Mouse (Mus musculus): ENCODE data around the gene Aarsd1. TPM values are rescaled to one million over a fixed set of nuclear protein-coding genes. Genes with fewer than 3 reads are reported as not detected.

The Aarsd1 gene
- polyA plus RNA-seq, 1 experiment from 2014 or later: 83.3 TPM

- no peak overlapping the region for H3K9ac ChIP-seq
- H3K9me3 ChIP-seq: no peaks in the 10 kb centered on the region
- ATAC-seq (ENCODE audit: borderline replicate concordance, extremely low read depth, low FRiP score, low TSS enrichment): no peak
- no peak overlapping the region for H3K27ac ChIP-seq
- no peaks in the 10 kb centered on the region for H3K36me3 ChIP-seq
- no peak overlapping the region for H3K4me3 ChIP-seq
- no peaks in the 10 kb centered on the region for H3K27me3 ChIP-seq
- WGBS: 29% methylated on average over 5 of the region's 5 CpGs
- H3K4me1 ChIP-seq: no peaks in the 10 kb centered on the region; the same call in 1 of the 2 replicates
- H3K4me2 ChIP-seq: no peak overlapping the region
Measured at GRCm38 (mm10) chr11:101364531-101364931, 52.9 kb downstream of the Aarsd1 start.

GRCm38 (mm10) chr11:101360651-101361113 lies 56.7 kb downstream of the Aarsd1 start:
- WGBS: 19% methylated on average over 3 of the region's 3 CpGs

GRCm38 (mm10) chr11:101359776-101360175 lies 57.6 kb downstream of the Aarsd1 start:
- Histone ChIP-seq H3K4me2 (no peak overlapping the region), H3K9ac (no peak overlapping the region), H3K4me1 (no peaks in the 10 kb centered on the region; the same call in 1 of the 2 replicates), H3K27ac (peak overlapping the region; percentile 43; the same call in 1 of the 2 replicates), H3K27me3 (no peaks in the 10 kb centered on the region), H3K9me3 (no peaks in the 10 kb centered on the region), H3K4me3 (no peak overlapping the region), H3K36me3 (no peaks in the 10 kb centered on the region)
- WGBS: 54% methylated on average over 9 of the region's 9 CpGs
- no peak for ATAC-seq (ENCODE audit: borderline replicate concordance, extremely low read depth, low FRiP score, low TSS enrichment)

More at GRCm38 (mm10) chr11:101360651-101361113, 56.7 kb downstream of the Aarsd1 start:
- Histone ChIP-seq H3K27me3 (no peaks in the 10 kb centered on the region), H3K27ac (peak overlapping the region; percentile 43), H3K36me3 (no peaks in the 10 kb centered on the region), H3K4me3 (no peak overlapping the region), H3K4me2 (no peak overlapping the region), H3K9ac (no peak overlapping the region), H3K4me1 (no peaks in the 10 kb centered on the region; the same call in 1 of the 2 replicates), H3K9me3 (no peaks in the 10 kb centered on the region)
- no peak; the same call in 1 of the 2 replicates for ATAC-seq (ENCODE audit: borderline replicate concordance, extremely low read depth, low FRiP score, low TSS enrichment)

GRCm38 (mm10) chr11:101357505-101358182 lies 59.8 kb downstream of the Aarsd1 start:
- Histone ChIP-seq H3K27me3 (no peaks in the 10 kb centered on the region), H3K9ac (no peak overlapping the region), H3K4me3 (no peak overlapping the region), H3K36me3 (no peaks in the 10 kb centered on the region), H3K27ac (no peak overlapping the region), H3K4me2 (no peak overlapping the region), H3K9me3 (no peaks in the 10 kb centered on the region), H3K4me1 (no peaks in the 10 kb centered on the region; the same call in 1 of the 2 replicates)
- 68% methylated on average over 3 of the region's 3 CpGs for WGBS
- no peak for ATAC-seq (ENCODE audit: borderline replicate concordance, extremely low read depth, low FRiP score, low TSS enrichment)

Small RNAs within 50 kb of the gene (microRNA-seq; reads per million reads assigned to microRNA genes)
- not detected for gene Mir6929

Other genes starting within 250 kb of the Aarsd1 start
- gene Cntnap1, start 247.1 kb downstream of the Aarsd1 start, polyA plus RNA-seq (2015; fragmentation: Nextera tagmentation; extraction: Ambion mirVana): 1.1 and 1.4 TPM in 2 replicates
- 19.8 and 19.9 TPM in 2 replicates for gene Plekhh3, start 246.3 kb downstream of the Aarsd1 start, polyA plus RNA-seq (2015; fragmentation: Nextera tagmentation; extraction: Ambion mirVana)
- 0.24 and 0.55 TPM in 2 replicates for gene Ccr10, start 242.2 kb downstream of the Aarsd1 start, polyA plus RNA-seq (2015; fragmentation: Nextera tagmentation; extraction: Ambion mirVana)
- 16.2 and 19.2 TPM in 2 replicates for gene Ezh1, start 191.2 kb downstream of the Aarsd1 start, polyA plus RNA-seq (2015; fragmentation: Nextera tagmentation; extraction: Ambion mirVana)
- 264 and 286 TPM in 2 replicates for gene Ramp2, start 171.6 kb downstream of the Aarsd1 start, polyA plus RNA-seq (2015; fragmentation: Nextera tagmentation; extraction: Ambion mirVana)
- gene Vps25, start 163.9 kb downstream of the Aarsd1 start, polyA plus RNA-seq (2015; fragmentation: Nextera tagmentation; extraction: Ambion mirVana): 127 and 128 TPM in 2 replicates
- 3.7 and 5.0 TPM in 2 replicates for gene Wnk4, start 157.0 kb downstream of the Aarsd1 start, polyA plus RNA-seq (2015; fragmentation: Nextera tagmentation; extraction: Ambion mirVana)
- gene Cntd1, start 138.6 kb downstream of the Aarsd1 start, polyA plus RNA-seq (2015; fragmentation: Nextera tagmentation; extraction: Ambion mirVana): 1.3 and 1.7 TPM in 2 replicates
- gene Coa3, start 138.5 kb downstream of the Aarsd1 start, polyA plus RNA-seq (2015; fragmentation: Nextera tagmentation; extraction: Ambion mirVana): 189 and 194 TPM in 2 replicates
- 146 and 165 TPM in 2 replicates for gene Becn1, start 115.3 kb downstream of the Aarsd1 start, polyA plus RNA-seq (2015; fragmentation: Nextera tagmentation; extraction: Ambion mirVana)
- 130 and 133 TPM in 2 replicates for gene Psme3, start 101.4 kb downstream of the Aarsd1 start, polyA plus RNA-seq (2015; fragmentation: Nextera tagmentation; extraction: Ambion mirVana)
- gene Aoc2, start 92.6 kb downstream of the Aarsd1 start, polyA plus RNA-seq (2015; fragmentation: Nextera tagmentation; extraction: Ambion mirVana): 0.81 and 1.2 TPM in 2 replicates
- gene Aoc3, start 87.0 kb downstream of the Aarsd1 start, polyA plus RNA-seq (2015; fragmentation: Nextera tagmentation; extraction: Ambion mirVana): 1.3 and 1.4 TPM in 2 replicates
- not detected in 2 replicates for gene G6pc, start 50.1 kb downstream of the Aarsd1 start, polyA plus RNA-seq (2015; fragmentation: Nextera tagmentation; extraction: Ambion mirVana)
- gene Gm27029, start 7.2 kb upstream of the Aarsd1 start, polyA plus RNA-seq (2015; fragmentation: Nextera tagmentation; extraction: Ambion mirVana): 8.1 and 12.7 TPM in 2 replicates
- 20.8 and 21.3 TPM in 2 replicates for gene Rundc1, start 7.5 kb upstream of the Aarsd1 start, polyA plus RNA-seq (2015; fragmentation: Nextera tagmentation; extraction: Ambion mirVana)
- 12.8 and 13.4 TPM in 2 replicates for gene Ptges3l, start 7.7 kb upstream of the Aarsd1 start, polyA plus RNA-seq (2015; fragmentation: Nextera tagmentation; extraction: Ambion mirVana)
- gene Rpl27, start 24.7 kb upstream of the Aarsd1 start, polyA plus RNA-seq (2015; fragmentation: Nextera tagmentation; extraction: Ambion mirVana): 299 and 334 TPM in 2 replicates
- 22.4 and 24.0 TPM in 2 replicates for gene Ifi35, start 30.8 kb upstream of the Aarsd1 start, polyA plus RNA-seq (2015; fragmentation: Nextera tagmentation; extraction: Ambion mirVana)
- gene Rnd2, start 47.4 kb upstream of the Aarsd1 start, polyA plus RNA-seq (2015; fragmentation: Nextera tagmentation; extraction: Ambion mirVana): 7.9 and 8.5 TPM in 2 replicates
- 47.4 and 50.3 TPM in 2 replicates for gene Vat1, start 48.6 kb upstream of the Aarsd1 start, polyA plus RNA-seq (2015; fragmentation: Nextera tagmentation; extraction: Ambion mirVana)
- gene Brca1, start 134.3 kb upstream of the Aarsd1 start, polyA plus RNA-seq (2015; fragmentation: Nextera tagmentation; extraction: Ambion mirVana): 14.1 and 17.7 TPM in 2 replicates
- 66.1 and 73.1 TPM in 2 replicates for gene Nbr1, start 134.5 kb upstream of the Aarsd1 start, polyA plus RNA-seq (2015; fragmentation: Nextera tagmentation; extraction: Ambion mirVana)
- 3.6 and 5.5 TPM in 2 replicates for gene Tmem106a, start 164.6 kb upstream of the Aarsd1 start, polyA plus RNA-seq (2015; fragmentation: Nextera tagmentation; extraction: Ambion mirVana)
- gene Gm11634, start 181.6 kb upstream of the Aarsd1 start, polyA plus RNA-seq (2015; fragmentation: Nextera tagmentation; extraction: Ambion mirVana): not detected in 2 replicates
- gene Rdm1, start 209.6 kb upstream of the Aarsd1 start, polyA plus RNA-seq (2015; fragmentation: Nextera tagmentation; extraction: Ambion mirVana): 46.5 and 49.8 TPM in 2 replicates
- 4.4 and 4.9 TPM in 2 replicates for gene Arl4d, start 247.9 kb upstream of the Aarsd1 start, polyA plus RNA-seq (2015; fragmentation: Nextera tagmentation; extraction: Ambion mirVana)